Mouse (Mus musculus): ENCODE results near the gene Nab1.

DNA sequence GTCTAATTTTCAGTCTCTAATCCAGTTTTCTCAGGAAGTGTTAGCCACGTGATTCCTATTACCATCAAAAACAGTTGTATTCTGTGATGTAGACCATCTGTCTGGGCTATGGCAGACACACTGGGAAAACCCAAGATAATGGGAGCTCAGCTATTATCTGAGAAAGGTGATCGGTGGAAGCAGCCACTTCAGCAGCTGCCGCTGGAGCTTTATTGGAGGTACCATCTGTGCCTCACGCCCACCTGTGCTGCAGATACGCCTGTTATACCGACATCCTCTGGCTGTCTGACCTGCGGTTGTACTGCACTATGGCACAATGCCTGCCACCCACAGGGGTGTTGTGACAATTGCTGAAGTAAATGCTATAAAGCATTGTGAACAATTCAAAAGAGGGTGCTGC, 23.7 kb upstream of the Nab1 start:
- TF ChIP-seq CTCF (IDR thresholded peaks at IDR 0.05; ENCODE audit: control insufficient read depth, insufficient read depth, low read length) (no peak), POLR2A (IDR thresholded peaks at IDR 0.05; ENCODE audit: borderline replicate concordance, control insufficient read depth, low read depth, low read length) (no peak)
